Mouse (Mus musculus): ENCODE measurements around the gene Fdx1l. TPM values are rescaled to one million over a fixed set of nuclear protein-coding genes. Genes with fewer than 3 reads are reported as not detected.

Gene Fdx1l
- polyA plus RNA-seq, 1 experiment from 2014 or later: 62.6 TPM

GRCm38 (mm10) chr9:21018600-21018999 lies 54.8 kb downstream of the Fdx1l start:
- DNase-seq (ENCODE audit: low spot score): no peak
- Histone ChIP-seq H3K36me3 (replicated peaks) (no peaks in the 10 kb centered on the region), H3K4me1 (peaks cover 25% of the 10 kb centered on the region), H3K9me3 (no peaks in the 10 kb centered on the region), H3K27me3 (replicated peaks; ENCODE audit: low read depth, poor library complexity, severe bottlenecking) (peaks cover 70% of the 10 kb centered on the region), H3K4me3 (no peak overlapping the region), H3K27ac (replicated peaks) (no peak overlapping the region)
- 74% methylated on average over 2 of the region's 2 CpGs for WGBS

MicroRNAs encoded within 50 kb of the gene (microRNA counts, 519-probe panel; counts per million panel counts)
- microRNA mmu-miR-1900: 4,380 counts per million, percentile 81 among the panel's probes with 10 or more counts

Small RNA genes within 50 kb of the gene (microRNA-seq; reads per million reads assigned to microRNA genes)
- gene Mir1900: not detected
- gene Mir7082: 1.8 reads per million

Other genes starting within 250 kb of the Fdx1l start
- gene A230050P20Rik, start 205.0 kb downstream of the Fdx1l start, polyA plus RNA-seq (2016; fragmentation: Nextera tagmentation; extraction: Ambion mirVana): 1.1 and 2.2 TPM in 2 replicates
- 3.2 and 3.3 TPM in 2 replicates for gene Angptl6, start 193.9 kb downstream of the Fdx1l start, polyA plus RNA-seq (2016; fragmentation: Nextera tagmentation; extraction: Ambion mirVana)
- 99.2 and 100 TPM in 2 replicates for gene Ppan, start 185.4 kb downstream of the Fdx1l start, polyA plus RNA-seq (2016; fragmentation: Nextera tagmentation; extraction: Ambion mirVana)
- gene Eif3g, start 175.0 kb downstream of the Fdx1l start, polyA plus RNA-seq (2016; fragmentation: Nextera tagmentation; extraction: Ambion mirVana): 411 and 431 TPM in 2 replicates
- 168 and 176 TPM in 2 replicates for gene Dnmt1, start 113.7 kb downstream of the Fdx1l start, polyA plus RNA-seq (2016; fragmentation: Nextera tagmentation; extraction: Ambion mirVana)
- 38.2 and 42.8 TPM in 2 replicates for gene S1pr2, start 96.8 kb downstream of the Fdx1l start, polyA plus RNA-seq (2016; fragmentation: Nextera tagmentation; extraction: Ambion mirVana)
- gene Mrpl4, start 70.9 kb downstream of the Fdx1l start, polyA plus RNA-seq (2016; fragmentation: Nextera tagmentation; extraction: Ambion mirVana): 154 and 161 TPM in 2 replicates
- gene Icam1, start 57.6 kb downstream of the Fdx1l start, polyA plus RNA-seq (2016; fragmentation: Nextera tagmentation; extraction: Ambion mirVana): 5.9 and 6.0 TPM in 2 replicates
- 3.8 and 5.1 TPM in 2 replicates for gene Icam4, start 44.2 kb downstream of the Fdx1l start, polyA plus RNA-seq (2016; fragmentation: Nextera tagmentation; extraction: Ambion mirVana)
- not detected in 2 replicates for gene Icam5, start 41.5 kb downstream of the Fdx1l start, polyA plus RNA-seq (2016; fragmentation: Nextera tagmentation; extraction: Ambion mirVana)
- 0.70 and 1.8 TPM in 2 replicates for gene Zglp1, start 6.5 kb downstream of the Fdx1l start, polyA plus RNA-seq (2016; fragmentation: Nextera tagmentation; extraction: Ambion mirVana)
- gene Gm49373, start 518 bp downstream of the Fdx1l start, polyA plus RNA-seq (2016; fragmentation: Nextera tagmentation; extraction: Ambion mirVana): 0.42 and 1.4 TPM in 2 replicates
- gene Gm38431, start 18.4 kb upstream of the Fdx1l start, polyA plus RNA-seq (2016; fragmentation: Nextera tagmentation; extraction: Ambion mirVana): 3.5 and 4.5 TPM in 2 replicates
- 98.1 and 106 TPM in 2 replicates for gene Raver1, start 18.4 kb upstream of the Fdx1l start, polyA plus RNA-seq (2016; fragmentation: Nextera tagmentation; extraction: Ambion mirVana)
- 14.8 and 16.1 TPM in 2 replicates for gene Tyk2, start 57.6 kb upstream of the Fdx1l start, polyA plus RNA-seq (2016; fragmentation: Nextera tagmentation; extraction: Ambion mirVana)
- gene Cdc37, start 76.4 kb upstream of the Fdx1l start, polyA plus RNA-seq (2016; fragmentation: Nextera tagmentation; extraction: Ambion mirVana): 418 and 430 TPM in 2 replicates
- gene Pde4a, start 92.1 kb upstream of the Fdx1l start, polyA plus RNA-seq (2016; fragmentation: Nextera tagmentation; extraction: Ambion mirVana): 4.9 and 5.3 TPM in 2 replicates
- gene Keap1, start 165.7 kb upstream of the Fdx1l start, polyA plus RNA-seq (2016; fragmentation: Nextera tagmentation; extraction: Ambion mirVana): 47.8 and 49.6 TPM in 2 replicates
- 0.22 TPM in 1 of 2 replicates, not detected in the other for gene S1pr5, start 174.8 kb upstream of the Fdx1l start, polyA plus RNA-seq (2016; fragmentation: Nextera tagmentation; extraction: Ambion mirVana)
- gene Atg4d, start 191.7 kb upstream of the Fdx1l start, polyA plus RNA-seq (2016; fragmentation: Nextera tagmentation; extraction: Ambion mirVana): 37.8 and 41.3 TPM in 2 replicates
- gene Kri1, start 214.4 kb upstream of the Fdx1l start, polyA plus RNA-seq (2016; fragmentation: Nextera tagmentation; extraction: Ambion mirVana): 16.2 and 18.0 TPM in 2 replicates
- gene Cdkn2d, start 217.8 kb upstream of the Fdx1l start, polyA plus RNA-seq (2016; fragmentation: Nextera tagmentation; extraction: Ambion mirVana): 40.9 and 45.1 TPM in 2 replicates
- 16.8 and 18.6 TPM in 2 replicates for gene Ap1m2, start 238.7 kb upstream of the Fdx1l start, polyA plus RNA-seq (2016; fragmentation: Nextera tagmentation; extraction: Ambion mirVana)
- gene Slc44a2, start 247.1 kb upstream of the Fdx1l start, polyA plus RNA-seq (2016; fragmentation: Nextera tagmentation; extraction: Ambion mirVana): 86.8 and 92.7 TPM in 2 replicates

Measured in embryonic facial prominence, embryonic 10.5 days (tissue).